Mouse (Mus musculus) ovary, postnatal 36 days (tissue): ENCODE data around the gene Nav3.
"Not testable (repeated sequence)": the region's sequence is repeated elsewhere in the genome, so short reads cannot be mapped to it uniquely, and the experiment has no call there.

ENCODE experiments used
- DNase-seq: peaks from one replicate; pipeline ENCODE4 v3.0.0; 2022; ENCODE audit warnings: low spot score, mixed read lengths

The Nav3 gene

DNA sequence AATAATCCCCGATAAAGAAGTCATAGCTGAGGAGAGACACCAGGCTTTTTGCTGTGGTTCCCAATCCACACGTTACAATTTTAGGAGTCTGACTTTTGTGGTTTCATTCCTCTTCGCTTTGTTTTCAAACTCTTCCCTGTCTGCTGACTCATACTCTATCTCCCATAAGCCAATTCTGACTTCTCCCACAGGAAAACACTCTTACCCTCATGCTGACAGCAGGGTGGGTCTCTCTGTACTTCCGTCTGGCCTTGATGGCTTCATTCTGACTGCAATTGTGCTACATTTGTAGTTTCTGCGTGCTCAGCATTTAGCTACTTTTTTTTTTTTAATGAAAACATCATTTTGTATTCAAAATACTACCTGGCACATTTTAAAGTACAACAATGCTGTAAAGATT, 379.4 kb downstream of the Nav3 start:
- DNase-seq: no peak

DNA sequence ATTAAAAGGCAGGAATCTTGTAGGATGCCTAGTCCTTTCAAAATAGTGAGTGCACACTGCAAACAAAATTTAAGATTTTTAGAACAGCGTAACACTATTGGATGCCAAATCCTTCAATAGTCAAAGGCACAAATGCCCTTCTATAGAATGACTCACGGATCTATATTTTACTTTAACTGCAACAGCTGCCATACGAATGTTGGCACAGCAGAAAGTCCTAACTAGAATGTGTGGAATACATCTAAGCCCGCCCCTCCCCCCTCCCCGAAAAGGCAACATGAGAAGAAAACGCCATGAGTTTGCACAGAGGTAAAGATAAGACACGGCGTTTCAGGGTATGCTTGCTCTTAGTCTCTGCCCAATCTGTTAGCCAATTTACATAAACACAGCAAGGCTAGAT, 383.6 kb downstream of the Nav3 start:
- DNase-seq: no peak

DNA sequence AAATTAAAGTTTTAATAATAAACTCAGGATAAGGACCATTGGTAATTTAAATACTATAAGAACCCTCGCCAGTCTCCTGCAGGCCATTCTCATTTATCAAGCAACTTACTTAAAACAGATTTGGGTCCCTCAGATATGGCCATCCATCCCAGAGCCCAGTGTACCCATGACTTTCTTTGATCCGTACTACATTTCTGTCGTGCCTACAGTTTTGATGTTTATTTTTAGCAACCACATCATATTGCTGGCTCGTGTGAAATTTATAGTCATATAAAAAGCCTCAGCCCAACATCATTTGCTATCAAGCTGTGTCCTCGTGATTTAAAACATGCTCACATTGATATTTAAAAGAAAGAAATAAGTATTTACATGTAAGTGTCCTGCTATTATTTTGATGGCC, 394.8 kb downstream of the Nav3 start:
- no peak for DNase-seq

DNA sequence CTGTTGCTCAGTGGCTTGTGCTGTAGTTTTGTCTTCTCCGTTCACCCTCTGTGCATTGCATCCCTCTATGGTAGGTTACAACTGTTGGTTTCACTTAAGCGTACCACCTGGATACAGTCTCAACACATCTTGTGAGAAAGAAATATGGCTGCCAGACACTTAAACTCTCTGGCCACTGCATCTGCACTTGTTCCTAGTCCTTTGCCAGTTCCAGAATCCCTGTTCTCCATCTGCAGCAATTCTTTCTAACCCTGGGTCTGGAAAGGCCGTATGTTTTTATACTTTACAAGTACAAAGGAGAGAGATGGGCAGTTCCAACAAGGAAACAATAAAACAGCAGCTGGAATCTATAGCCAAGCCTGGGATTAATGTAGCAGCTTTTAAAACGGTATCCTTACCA, 418.5 kb downstream of the Nav3 start:
- no peak for DNase-seq

DNA sequence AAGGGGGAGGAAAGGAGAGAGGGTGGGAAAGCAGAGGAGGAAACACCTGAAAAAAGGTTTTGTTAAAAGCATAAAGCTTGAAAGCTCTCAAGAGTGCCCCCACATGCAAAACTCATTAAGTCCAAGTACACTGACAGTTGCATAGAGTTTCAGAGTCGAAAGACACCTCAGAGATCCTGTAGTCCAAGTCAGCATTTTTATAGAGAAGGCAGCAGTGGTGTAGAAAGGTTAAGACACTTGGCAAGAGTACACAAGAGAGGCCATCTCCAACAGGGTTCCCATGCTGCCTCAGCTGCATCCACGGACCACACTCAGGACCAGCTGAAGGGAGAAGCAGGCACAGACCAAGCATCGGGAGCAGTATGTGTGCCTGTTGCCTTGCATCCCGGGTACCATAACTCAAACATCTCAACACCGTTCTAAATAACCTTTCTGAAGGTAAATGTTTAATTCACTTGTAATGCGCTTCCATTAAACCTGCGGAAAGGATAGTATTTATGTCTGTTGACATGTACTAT, 421.4 kb downstream of the Nav3 start:
- no peak for DNase-seq

DNA sequence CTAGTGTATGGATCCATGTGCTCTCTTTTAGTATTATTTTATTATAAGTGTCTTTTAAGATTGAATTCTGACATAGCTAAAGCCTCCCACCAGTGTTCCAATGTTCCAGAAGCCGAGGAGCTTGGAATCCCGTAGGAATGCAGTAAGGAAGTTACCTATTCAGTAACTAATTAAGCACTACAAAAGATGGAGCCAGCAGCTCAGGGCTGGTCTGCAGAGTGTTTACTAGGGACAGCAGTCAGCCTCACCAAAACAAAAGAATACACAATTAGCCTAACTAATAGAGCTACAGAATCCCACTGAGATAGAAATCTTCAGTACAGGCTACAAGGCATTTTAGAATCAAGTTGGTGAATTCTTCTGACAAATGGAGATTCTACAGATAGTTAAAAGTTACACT, 431.1 kb downstream of the Nav3 start:
- DNase-seq: not testable (repeated sequence)

DNA sequence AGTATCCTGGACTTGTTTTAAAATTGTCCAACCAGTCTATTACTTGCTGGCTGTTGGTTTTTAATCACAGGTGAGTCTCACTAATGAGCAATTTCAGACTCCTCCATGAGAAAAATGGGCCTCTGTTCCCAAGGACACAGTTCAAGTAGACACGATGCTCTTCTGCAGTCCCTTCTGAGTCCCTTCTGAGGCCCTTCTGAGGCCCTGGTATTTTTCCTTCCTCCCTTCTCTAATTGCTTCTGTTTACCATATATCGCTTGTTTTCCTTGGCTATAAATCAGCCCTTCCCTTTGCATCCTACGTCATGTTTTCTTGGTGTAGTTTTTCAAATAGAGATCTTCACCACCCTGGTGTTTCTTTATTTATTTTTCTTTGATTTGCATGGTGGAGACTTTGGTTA, 433.9 kb downstream of the Nav3 start:
- no peak for DNase-seq

DNA sequence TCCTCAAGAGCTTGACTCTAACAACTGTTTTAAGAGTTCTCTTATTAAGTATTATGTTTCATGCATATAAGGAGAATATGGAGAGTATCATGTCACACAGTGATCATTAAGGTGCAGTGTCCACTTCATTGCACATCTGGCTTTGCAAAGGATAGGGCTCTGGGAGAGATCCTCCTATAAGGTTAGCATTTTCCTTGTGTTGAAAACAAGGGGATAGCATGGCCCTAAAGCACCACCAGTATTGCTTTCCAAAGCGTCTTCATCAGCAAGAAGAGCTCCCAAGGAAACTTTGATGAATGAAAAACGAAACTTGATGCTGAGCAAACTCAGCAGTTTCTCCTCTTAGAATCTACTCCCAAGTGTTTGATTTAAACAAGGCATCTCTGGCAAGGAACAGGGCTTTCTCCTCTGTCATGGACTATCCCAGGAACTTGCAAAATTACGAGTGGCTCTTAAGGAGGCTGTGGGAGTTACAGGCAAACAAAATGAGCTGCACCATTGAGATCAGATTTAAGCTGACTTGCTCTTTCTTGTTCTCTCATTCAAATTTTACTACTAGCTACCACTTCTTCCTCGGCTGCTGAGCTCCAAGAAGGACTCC, 436.6 kb downstream of the Nav3 start:
- no peak for DNase-seq

DNA sequence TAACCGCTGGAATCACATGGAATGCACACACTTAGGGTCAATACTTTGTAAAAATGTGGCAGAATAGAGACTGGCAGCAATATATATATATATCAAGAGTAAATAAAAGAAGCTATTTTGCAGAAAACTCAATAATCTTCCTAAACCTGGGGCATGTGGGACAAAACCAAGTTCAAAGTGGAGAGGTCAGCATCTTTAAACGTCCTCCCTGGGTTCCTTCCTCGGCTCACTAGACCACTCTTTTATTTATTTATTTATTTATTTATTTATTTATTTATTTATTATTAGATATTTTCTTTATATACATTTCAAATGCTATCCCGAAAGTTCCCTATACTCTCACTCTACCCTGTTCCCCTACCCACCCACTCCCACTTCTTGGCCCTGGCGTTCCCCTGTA, 454.7 kb downstream of the Nav3 start:
- DNase-seq: not testable (repeated sequence)

DNA sequence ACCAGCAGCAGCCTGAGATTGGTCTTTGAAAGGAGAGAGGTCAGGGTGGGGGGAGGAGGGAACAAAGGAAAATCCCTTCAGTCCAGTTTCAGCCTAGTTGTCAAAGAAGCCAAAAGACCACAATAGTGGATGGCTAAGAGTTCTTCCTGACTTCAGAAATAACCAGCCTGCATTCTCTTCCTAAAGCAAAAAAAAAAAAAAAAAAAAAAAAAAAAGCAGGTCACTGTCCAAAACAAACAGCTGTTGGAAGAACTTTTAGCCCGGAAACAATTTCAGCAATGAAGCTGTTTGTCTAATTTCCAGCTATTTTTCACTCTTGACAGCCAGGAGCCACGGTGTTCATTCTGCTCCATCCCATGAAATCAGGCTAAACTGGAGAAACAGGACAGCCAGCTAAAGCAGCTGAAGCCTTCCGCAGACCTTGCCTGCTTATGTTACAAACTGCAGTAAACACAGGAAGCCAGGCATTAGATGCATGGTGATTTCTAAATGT, 455.2 kb downstream of the Nav3 start:
- no peak for DNase-seq

DNA sequence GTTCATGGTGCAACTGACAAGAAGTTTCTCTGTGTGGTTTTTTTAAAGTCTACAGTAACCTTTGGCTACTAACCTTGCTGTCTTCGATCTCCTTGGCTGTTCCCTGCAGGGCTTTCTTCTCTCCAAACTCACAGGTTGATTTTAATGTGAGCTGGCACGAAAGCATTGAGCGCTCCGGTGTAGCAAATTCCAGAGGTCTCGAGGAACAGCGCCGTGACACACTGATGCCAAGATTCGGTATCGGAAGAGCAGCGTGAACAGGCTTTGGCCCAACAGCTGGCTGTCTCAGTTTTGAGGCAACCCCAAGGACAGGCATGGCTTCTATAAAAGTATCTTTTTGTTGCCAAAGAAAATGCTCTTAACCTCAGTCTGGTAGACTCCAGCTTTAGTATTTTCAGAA, 456.1 kb downstream of the Nav3 start:
- no peak for DNase-seq

DNA sequence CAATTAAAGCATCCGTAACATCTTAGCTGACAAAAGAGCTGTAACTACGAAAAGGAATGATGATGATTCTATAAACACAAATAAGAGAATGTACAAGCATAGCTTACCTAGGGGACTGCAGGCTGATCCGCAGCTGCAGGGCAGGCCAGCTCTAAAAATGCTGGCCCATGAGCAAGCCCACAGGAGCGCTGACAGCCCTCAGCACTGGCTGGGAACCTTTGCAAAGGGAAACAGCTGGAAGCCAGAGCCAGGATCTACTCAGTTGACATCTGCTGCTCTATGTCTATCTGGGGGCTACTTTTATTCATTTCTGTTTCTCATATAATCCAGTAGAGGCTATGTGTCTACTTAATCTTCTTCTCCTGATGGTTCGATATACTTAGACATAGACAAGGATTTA, 461.7 kb downstream of the Nav3 start:
- no peak for DNase-seq

DNA sequence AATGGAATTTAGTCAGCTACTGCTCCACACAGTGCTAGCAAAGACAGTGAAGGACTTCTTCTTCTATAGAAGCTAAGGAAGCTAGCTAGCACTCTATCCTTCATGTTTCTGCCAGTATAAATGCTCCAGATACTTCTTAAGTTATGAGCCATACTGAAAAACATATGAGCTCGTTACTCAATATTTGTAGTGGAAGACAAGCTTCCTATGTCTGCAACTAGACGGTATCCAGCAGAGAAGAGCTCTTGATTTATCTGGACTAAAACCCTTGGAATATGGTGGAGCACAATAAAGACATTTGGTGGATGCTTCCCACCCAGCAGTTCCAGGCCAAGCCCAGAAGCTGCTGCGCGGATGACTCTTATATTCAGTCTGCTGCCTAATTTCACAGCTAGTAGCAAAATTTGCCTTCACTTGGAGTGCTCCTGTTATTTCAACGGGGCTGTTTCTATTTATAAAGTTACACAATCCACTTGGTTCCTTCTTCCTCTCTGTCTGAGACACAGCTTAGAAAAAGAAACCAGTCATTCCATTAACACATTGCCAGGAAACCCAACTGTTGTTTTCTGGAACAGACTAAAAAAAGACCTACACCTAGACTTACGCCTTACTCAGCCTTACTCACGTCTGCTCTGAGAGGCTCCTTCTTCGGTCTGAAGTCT, 470.0 kb downstream of the Nav3 start:
- no peak for DNase-seq

DNA sequence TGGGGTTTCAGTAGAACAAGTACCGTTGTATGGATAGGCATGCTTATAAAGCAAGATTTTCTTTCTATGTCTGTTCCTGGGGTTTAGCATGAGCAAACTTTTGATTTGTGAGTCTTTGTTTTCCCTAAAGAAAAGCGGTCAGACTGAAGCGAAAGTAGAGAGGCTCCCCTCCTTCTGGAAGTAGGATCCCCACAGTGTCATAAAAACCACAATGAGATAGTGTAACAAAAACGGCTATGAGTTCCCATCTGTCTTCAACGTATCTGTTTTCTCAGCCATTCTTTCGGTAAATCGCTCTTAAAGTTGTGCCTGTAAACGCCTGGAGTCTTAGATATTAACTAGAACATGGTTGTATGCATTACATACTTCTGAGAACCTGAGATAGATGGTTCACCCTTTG, 479.7 kb downstream of the Nav3 start:
- DNase-seq: no peak

DNA sequence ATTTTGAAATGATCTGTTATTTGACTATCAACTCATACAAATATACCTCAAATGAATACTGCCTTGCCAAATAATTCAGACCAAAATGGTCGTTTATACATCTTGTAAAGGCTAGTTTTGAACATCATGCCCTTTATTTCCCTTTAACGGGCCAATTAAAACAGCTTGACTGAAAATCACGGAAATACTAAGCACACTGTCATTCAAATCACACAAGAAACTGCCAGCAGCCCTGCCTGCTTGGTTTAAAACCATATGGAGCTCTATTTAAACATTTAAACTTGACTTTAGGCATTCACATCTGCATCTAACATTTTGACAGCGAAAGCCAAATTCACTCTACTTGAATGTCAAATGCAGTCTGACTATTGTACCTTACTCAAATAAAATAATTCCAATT, 481.8 kb downstream of the Nav3 start:
- no peak for DNase-seq

DNA sequence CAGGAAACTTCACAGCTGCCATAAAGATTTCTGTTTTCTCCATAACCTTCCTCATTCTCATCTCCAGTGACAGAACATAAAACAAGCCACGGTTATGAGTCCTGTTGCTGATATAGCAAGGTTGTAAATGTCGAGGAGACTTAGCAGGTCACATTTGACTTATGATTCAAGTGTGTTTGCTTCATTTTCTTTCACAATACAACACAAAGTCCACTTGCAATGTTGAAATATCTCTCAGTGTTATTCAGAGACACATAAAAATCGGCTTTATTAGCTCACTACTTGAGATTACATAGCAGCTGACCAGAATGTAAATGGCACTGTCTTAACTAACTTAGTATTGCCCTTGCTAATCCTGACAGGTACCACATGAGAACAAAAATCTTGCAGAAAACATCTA, 482.5 kb downstream of the Nav3 start:
- DNase-seq: no peak

DNA sequence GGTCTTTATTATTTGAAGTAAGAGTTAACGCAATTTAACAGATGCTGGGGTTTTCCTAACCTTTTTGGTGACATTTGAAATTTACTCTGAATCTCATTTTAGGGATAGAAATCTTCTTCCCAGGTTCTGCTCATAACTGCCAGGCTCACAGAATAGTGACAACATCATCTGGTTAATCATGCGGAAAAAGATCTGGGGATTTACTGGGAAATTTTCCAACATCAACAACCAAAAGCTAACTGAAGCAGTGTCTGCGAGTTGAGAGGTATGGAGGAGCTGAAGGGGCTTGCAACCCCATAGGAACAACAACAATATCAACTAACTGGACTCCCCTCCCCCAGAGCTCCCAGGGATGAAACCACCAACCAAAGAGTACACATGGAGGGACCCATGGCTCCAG, 505.7 kb downstream of the Nav3 start:
- no peak for DNase-seq

DNA sequence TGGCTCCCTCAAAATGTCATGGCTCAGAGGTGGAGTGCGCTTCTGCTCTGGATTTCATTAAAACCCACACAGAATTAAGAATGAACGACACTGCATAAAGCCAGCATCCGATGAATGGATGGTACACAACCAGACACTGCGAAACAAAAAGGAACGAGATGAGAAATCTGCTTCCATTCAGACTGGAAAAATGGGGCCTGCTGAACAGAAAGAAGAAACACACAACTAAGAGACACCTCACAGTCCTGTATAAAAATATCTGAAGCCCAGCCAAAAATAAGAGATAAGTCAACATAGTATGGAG, 526.7 kb downstream of the Nav3 start:
- no peak for DNase-seq

DNA sequence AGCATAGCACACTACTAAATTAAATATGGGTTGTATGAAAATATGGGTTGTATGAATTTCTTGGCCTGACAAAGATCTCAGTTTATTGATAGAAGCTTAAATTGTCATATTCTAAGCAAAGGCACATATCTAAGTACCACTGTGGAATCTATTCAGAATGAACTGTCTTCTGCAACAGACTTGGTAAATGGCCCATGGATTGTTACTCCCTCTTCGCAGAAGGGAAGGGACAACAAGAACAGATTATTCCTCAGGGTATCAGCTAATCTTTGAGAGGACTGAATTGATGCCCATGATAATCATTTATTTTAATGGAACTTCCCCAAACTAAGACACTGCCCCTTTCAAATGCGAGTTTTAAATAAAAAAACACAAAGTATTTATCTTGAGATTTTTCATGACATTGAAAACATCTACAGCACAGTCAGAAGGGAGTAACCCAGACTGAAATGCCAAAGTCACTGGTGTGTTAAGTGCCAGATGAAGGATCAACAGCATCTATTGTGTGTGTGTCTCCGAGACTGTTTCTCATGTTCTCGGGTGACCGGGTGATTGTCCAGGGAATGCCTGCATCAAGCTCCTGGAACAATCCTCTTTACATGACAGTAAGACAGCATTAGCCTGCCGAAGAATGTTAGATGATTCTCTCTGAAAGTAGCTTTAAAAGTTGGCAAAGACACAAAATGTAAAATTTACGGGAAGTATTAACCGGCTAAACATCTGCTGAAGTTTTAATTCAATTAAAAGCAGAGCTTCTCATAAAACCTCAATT, 527.3 kb downstream of the Nav3 start:
- no peak for DNase-seq

DNA sequence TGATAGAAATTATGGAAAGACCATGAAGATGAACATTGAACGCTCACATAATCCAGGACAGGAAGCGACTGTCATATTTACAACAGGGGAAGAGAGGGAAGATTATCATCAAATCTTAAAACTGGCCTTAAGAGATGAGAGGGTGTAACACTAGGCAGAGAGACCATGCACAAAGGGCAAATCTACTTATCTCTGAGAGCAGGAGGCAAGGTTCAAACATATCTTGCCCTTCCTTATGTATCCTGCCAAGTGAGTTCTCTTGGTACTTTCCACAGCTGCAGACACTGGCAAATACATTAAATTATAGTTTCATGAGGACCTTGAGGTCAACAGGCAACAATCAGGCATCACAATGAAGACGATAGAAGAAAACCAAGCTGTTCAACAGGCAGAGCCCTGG, 529.9 kb downstream of the Nav3 start:
- DNase-seq: no peak

DNA sequence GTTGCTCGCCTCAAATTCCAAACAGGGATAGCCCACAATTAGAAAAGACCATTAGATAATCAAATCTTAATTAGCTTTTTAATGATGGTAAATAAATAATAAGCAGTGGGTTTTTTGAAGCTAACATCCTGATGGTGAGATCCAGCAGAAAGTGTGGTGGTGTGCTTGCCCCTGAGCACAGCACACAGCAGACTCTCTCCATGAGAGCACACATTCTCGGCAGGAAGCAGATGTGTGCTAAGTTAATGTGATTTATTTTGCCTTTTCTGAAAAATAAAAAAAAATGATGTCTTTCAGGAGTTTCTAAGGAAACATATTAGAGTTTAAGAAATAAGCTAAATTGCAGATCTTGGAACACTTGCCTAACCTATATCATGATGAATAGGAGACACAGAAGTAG, 531.9 kb downstream of the Nav3 start:
- no peak for DNase-seq

DNA sequence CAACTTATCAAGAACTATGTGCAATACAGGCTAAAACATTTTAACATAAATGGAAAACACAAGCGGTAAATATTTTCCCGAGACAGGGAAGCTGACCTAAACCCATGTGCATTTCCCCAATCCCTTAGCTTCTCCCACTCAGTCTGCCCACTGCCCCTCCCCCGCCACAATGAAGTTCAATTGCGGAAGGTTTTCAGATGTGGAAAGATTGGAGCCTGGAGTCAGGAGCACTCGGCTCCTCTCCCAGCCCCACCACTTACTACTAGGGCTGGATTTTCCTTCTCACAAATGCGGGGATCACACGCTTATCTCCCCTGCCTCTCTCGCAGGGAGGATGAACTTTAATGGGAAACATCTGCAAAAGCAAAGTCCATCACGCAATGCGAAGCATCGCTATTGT, 534.6 kb downstream of the Nav3 start:
- no peak for DNase-seq

DNA sequence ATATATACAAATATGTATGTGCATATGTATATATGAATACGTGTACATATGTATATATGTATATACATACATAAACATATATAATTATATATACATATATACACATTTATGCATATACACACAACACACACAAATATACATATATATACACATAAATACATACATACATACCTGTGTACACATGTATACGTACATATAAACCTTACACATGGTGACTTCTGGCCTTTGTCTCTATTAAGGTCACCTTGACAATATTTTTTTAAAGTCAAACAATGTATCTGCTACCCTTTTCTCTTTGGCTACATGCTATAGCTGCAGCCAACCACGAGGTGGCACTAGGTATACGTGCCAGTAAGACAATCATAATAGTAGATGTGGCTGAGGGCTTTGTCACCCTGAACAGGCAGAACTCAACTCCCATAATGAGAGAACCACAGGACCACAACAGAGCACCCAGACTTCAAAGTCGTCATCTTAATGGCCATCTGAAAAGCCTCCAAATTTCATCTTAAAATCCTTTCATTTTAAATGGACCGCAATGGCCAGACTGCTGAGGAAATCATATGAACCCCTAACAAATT, 535.3 kb downstream of the Nav3 start:
- DNase-seq: peak; percentile 55
